Mouse (Mus musculus): ENCODE measurements around the gene Inhbb. TPM values are rescaled to one million over a fixed set of nuclear protein-coding genes. Genes with fewer than 3 reads are reported as not detected.

Gene Inhbb
- polyA plus RNA-seq (2012; rRNA removed) = 3.5 TPM in 2 replicates

GRCm38 (mm10) chr1:119421576-119422421, at the start of gene Inhbb:
Gene Inhbb, minus strand, starts transcription at chr1:119422248.
- TF ChIP-seq POLR2A (IDR thresholded peaks at IDR 0.05; ENCODE audit: extremely low read depth, insufficient read depth, low read length) (no peak), CTCF (IDR thresholded peaks at IDR 0.05; ENCODE audit: extremely low read depth, insufficient read depth, low read length) (no peak)
- H3K4me3 ChIP-seq (ENCODE audit: insufficient read depth, low read length) = peak within 1 kb of the TSS; percentile 34

DNA sequence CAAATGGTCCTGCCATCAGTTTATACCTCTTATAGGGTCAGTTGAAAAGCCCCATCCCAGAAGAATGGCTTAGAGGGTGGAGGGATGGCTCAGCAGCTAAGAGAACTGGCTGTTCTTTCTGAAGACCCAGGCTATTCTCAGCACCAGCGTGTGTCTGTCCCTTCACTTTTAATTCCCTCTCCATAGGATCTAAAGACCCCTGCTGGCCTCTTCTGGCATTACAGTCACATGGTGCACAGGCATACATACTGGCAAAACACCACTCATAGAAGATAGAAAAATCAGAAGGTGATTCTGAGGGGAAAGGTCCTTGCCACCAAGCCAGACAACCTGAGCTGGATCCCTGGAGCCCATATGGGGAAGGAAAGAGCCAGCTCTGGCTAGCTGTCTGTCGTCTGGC, 41.3 kb upstream of the Inhbb start:
- TF ChIP-seq CTCF (IDR thresholded peaks at IDR 0.05; ENCODE audit: extremely low read depth, insufficient read depth, low read length) = peak; percentile 24; the same call in 1 of the 2 replicates
- TF ChIP-seq POLR2A (IDR thresholded peaks at IDR 0.05; ENCODE audit: extremely low read depth, insufficient read depth, low read length) = no peak
- no peaks in the 10 kb centered on the region for H3K4me1 ChIP-seq (ENCODE audit: control insufficient read depth, insufficient read depth, low read length)
- H3K4me3 ChIP-seq (ENCODE audit: insufficient read depth, low read length) = no peak overlapping the region

More at GRCm38 (mm10) chr1:119421576-119422421, at the start of gene Inhbb:
- Histone ChIP-seq H3K4me1 (ENCODE audit: control insufficient read depth, insufficient read depth, low read length) (no peaks in the 10 kb centered on the region), H3K27ac (ENCODE audit: insufficient read depth, low read length) (peak within 1 kb of the TSS; percentile 63; the same call in 1 of the 2 replicates)

DNA sequence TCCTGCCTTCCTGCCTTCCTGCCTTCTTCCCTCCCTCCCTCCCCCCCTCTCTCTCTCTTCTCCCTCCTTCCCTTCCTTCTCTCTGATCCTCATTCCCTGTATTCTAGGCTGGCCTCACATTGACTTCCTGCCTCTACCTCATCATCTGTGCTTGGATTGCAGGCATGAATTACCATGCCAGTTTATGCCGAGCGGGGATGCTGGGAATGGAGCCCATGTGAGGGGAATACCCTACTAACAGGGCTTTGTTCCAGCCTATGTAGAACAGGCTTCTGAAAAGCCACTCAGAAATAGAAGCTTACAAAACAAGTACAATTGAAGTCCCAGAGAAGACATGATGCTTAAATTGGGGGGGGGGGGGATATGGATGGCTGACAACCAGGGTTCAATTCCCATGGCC, 38.0 kb upstream of the Inhbb start:
- no peak for TF ChIP-seq CTCF (IDR thresholded peaks at IDR 0.05; ENCODE audit: extremely low read depth, insufficient read depth, low read length)
- TF ChIP-seq POLR2A (IDR thresholded peaks at IDR 0.05; ENCODE audit: extremely low read depth, insufficient read depth, low read length) = no peak
- Histone ChIP-seq H3K4me1 (ENCODE audit: control insufficient read depth, insufficient read depth, low read length) (peaks cover 3% of the 10 kb centered on the region; the same call in 1 of the 2 replicates), H3K4me3 (ENCODE audit: insufficient read depth, low read length) (no peak overlapping the region), H3K27ac (ENCODE audit: insufficient read depth, low read length) (no peak overlapping the region)

More for the DNA sequence above, 41.3 kb upstream of the Inhbb start:
- no peak overlapping the region for H3K27ac ChIP-seq (ENCODE audit: insufficient read depth, low read length)

- no peak for TF ChIP-seq POLR2A (IDR thresholded peaks at IDR 0.05; ENCODE audit: extremely low read depth, insufficient read depth, low read length)
- peak; percentile 80 for TF ChIP-seq CTCF (IDR thresholded peaks at IDR 0.05; ENCODE audit: extremely low read depth, insufficient read depth, low read length)
- peaks cover 3% of the 10 kb centered on the region; the same call in 1 of the 2 replicates for H3K4me1 ChIP-seq (ENCODE audit: control insufficient read depth, insufficient read depth, low read length)
- no peak overlapping the region for H3K27ac ChIP-seq (ENCODE audit: insufficient read depth, low read length)
- H3K4me3 ChIP-seq (ENCODE audit: insufficient read depth, low read length) = no peak overlapping the region
Observed at GRCm38 (mm10) chr1:119457993-119458605, 36.1 kb upstream of the Inhbb start.

GRCm38 (mm10) chr1:119457528-119457855, 35.4 kb upstream of the Inhbb start:
- peaks cover 3% of the 10 kb centered on the region; the same call in 1 of the 2 replicates for H3K4me1 ChIP-seq (ENCODE audit: control insufficient read depth, insufficient read depth, low read length)
- H3K27ac ChIP-seq (ENCODE audit: insufficient read depth, low read length) = no peak overlapping the region
- no peak overlapping the region for H3K4me3 ChIP-seq (ENCODE audit: insufficient read depth, low read length)
- TF ChIP-seq CTCF (IDR thresholded peaks at IDR 0.05; ENCODE audit: extremely low read depth, insufficient read depth, low read length) (no peak), POLR2A (IDR thresholded peaks at IDR 0.05; ENCODE audit: extremely low read depth, insufficient read depth, low read length) (no peak)

- no peak overlapping the region for H3K27ac ChIP-seq (ENCODE audit: insufficient read depth, low read length)
- H3K4me1 ChIP-seq (ENCODE audit: control insufficient read depth, insufficient read depth, low read length) = peaks cover 4% of the 10 kb centered on the region
- no peak overlapping the region for H3K4me3 ChIP-seq (ENCODE audit: insufficient read depth, low read length)
- TF ChIP-seq POLR2A (IDR thresholded peaks at IDR 0.05; ENCODE audit: extremely low read depth, insufficient read depth, low read length) (no peak), CTCF (IDR thresholded peaks at IDR 0.05; ENCODE audit: extremely low read depth, insufficient read depth, low read length) (no peak)
Observed at GRCm38 (mm10) chr1:119456671-119457527, 34.9 kb upstream of the Inhbb start.

- no peak for TF ChIP-seq CTCF (IDR thresholded peaks at IDR 0.05; ENCODE audit: extremely low read depth, insufficient read depth, low read length)
- TF ChIP-seq POLR2A (IDR thresholded peaks at IDR 0.05; ENCODE audit: extremely low read depth, insufficient read depth, low read length) = no peak
- Histone ChIP-seq H3K27ac (ENCODE audit: insufficient read depth, low read length) (no peak overlapping the region), H3K4me1 (ENCODE audit: control insufficient read depth, insufficient read depth, low read length) (peaks cover 6% of the 10 kb centered on the region), H3K4me3 (ENCODE audit: insufficient read depth, low read length) (no peak overlapping the region)
Observed at GRCm38 (mm10) chr1:119453731-119454130, 31.7 kb upstream of the Inhbb start.

DNA sequence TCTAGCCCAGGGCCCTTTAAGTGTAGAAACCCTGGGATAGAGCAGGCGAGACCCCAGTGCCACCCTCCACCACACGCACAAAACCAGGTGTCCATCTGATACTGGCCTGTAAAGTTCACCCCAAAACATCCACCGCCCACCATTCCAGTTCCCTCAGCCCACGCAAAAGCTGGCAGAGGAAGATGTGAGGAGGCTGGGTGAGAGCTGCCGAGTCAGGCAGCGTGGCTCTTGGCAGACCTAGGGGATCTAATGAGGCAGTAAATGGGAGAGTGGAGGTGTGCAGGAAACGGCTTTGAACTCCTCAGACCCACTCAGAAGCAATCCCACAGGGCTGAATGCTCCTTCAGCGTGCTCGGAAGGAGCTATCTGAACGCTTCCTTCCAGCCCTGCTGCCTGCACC, 29.4 kb upstream of the Inhbb start:
- peaks cover 4% of the 10 kb centered on the region for H3K4me1 ChIP-seq (ENCODE audit: control insufficient read depth, insufficient read depth, low read length)
- H3K27ac ChIP-seq (ENCODE audit: insufficient read depth, low read length) = no peak overlapping the region
- no peak overlapping the region for H3K4me3 ChIP-seq (ENCODE audit: insufficient read depth, low read length)
- TF ChIP-seq POLR2A (IDR thresholded peaks at IDR 0.05; ENCODE audit: extremely low read depth, insufficient read depth, low read length) = no peak
- no peak for TF ChIP-seq CTCF (IDR thresholded peaks at IDR 0.05; ENCODE audit: extremely low read depth, insufficient read depth, low read length)
